Mouse (Mus musculus) mesoderm, embryonic 11.5 days (tissue): Measurements from ENCODE around the gene Hist1h4a.
A peak's percentile ranks its signal among the peaks of the same experiment; 100 is the strongest.
"Not testable (repeated sequence)": the region's sequence is repeated elsewhere in the genome, so short reads cannot be mapped to it uniquely, and the experiment has no call there.

Experiments used
- DNase-seq: peaks from one replicate; pipeline ENCODE4 v3.0.0-alpha.2; 2012; ENCODE audit warnings: low read depth, low spot score

The Hist1h4a gene

GRCm38 (mm10) chr13:23760972-23761864, at the start of gene Hist1h4a:
Hist1h4a (minus strand) TSS chr13:23761230.
- DNase-seq, result peak; percentile 98

GRCm38 (mm10) chr13:23806422-23807052, 45.5 kb upstream of the Hist1h4a start, which contains the start of gene Slc17a2:
Slc17a2 (plus strand) TSS chr13:23806993.
- DNase-seq, result no peak

GRCm38 (mm10) chr13:23804532-23804931, 43.5 kb upstream of the Hist1h4a start:
- DNase-seq, result no peak

GRCm38 (mm10) chr13:23799405-23799804, 38.4 kb upstream of the Hist1h4a start:
- DNase-seq, result no peak

GRCm38 (mm10) chr13:23792520-23792919, 31.5 kb upstream of the Hist1h4a start:
- DNase-seq, result peak; percentile 66

GRCm38 (mm10) chr13:23779025-23779424, 18.0 kb upstream of the Hist1h4a start:
- no peak for DNase-seq

GRCm38 (mm10) chr13:23778339-23778738, 17.3 kb upstream of the Hist1h4a start:
- DNase-seq, result no peak

- peak; percentile 81 for DNase-seq
These were observed 11.7 kb upstream of the Hist1h4a start for GRCm38 (mm10) chr13:23772561-23773313.

GRCm38 (mm10) chr13:23769613-23770012, 8.6 kb upstream of the Hist1h4a start, which contains the start of gene Trim38:
Trim38 (plus strand) TSS chr13:23769913.
- not testable (repeated sequence) for DNase-seq

- no peak for DNase-seq
These were observed 7.9 kb upstream of the Hist1h4a start for GRCm38 (mm10) chr13:23768834-23769397.

GRCm38 (mm10) chr13:23766772-23767171, 5.7 kb upstream of the Hist1h4a start:
- no peak for DNase-seq

GRCm38 (mm10) chr13:23765172-23765513, 4.1 kb upstream of the Hist1h4a start:
- no peak for DNase-seq

GRCm38 (mm10) chr13:23764324-23765171, 3.5 kb upstream of the Hist1h4a start:
- DNase-seq, result no peak

GRCm38 (mm10) chr13:23763586-23764323, 2.7 kb upstream of the Hist1h4a start, which contains the start of gene Hist1h1a:
Hist1h1a (plus strand) TSS chr13:23763666.
- peak; percentile 91 for DNase-seq

- DNase-seq, result no peak
These were observed 2.2 kb upstream of the Hist1h4a start for GRCm38 (mm10) chr13:23763242-23763585.

GRCm38 (mm10) chr13:23761871-23762821, 1.1 kb upstream of the Hist1h4a start, which contains the start of gene Hist1h3a:
Hist1h3a (minus strand) TSS chr13:23762386.
- peak; percentile 86 for DNase-seq

- no peak for DNase-seq
These were observed 624 bp downstream of the Hist1h4a start for GRCm38 (mm10) chr13:23760240-23760971.

- peak; percentile 61 for DNase-seq
These were observed 1.2 kb downstream of the Hist1h4a start for GRCm38 (mm10) chr13:23759916-23760239.
